In the genomic region with DNA sequence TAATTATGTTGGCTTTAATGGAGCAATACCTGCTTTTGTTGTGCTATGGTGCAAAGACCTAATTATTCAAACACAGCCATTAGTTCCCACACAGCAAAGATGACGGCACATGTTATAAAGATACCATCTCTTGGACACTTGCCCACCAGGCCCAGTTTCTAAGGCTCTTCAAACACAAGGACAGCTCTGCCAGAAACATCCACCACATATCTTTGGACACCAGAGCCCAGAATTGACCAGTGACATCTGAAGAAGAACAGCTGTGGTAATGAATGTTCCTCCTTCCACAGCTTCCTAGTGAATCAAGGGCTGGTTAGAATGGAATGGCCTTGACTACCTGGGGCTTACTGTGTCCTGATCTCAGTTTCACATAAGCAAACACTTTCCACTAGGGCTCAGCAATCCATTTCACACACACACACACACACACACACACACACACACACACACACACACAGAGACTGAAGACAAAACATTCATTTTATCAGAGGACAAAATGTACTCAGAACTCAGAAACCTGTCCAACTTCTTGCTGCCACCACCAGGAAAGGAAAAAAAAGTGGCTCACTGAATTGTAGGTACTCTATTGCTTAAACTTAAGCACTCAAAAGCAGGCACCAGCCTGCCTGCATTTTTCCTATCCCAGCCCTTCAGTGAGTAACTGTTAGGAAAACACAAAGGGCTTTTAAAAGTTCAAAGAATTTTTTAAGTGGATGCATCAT, we compare ENCODE assay signal across 10 mouse cellular contexts. TPM values are rescaled to one million over a fixed set of nuclear protein-coding genes. Genes with fewer than 3 reads are reported as not detected.
A peak's percentile ranks its signal among the peaks of the same experiment; 100 is the strongest.
DNase-seq lines count a peak whose midpoint lies in the region; ATAC-seq lines count a peak whose summit lies in the region.
"Had no signal": no experiment of that assay in that cellular context is flagged by ENCODE, and none has a peak within 500 bp of the region (broad histone marks: within the 10 kb centered on the region; RNA-seq: fewer than 3 reads in every experiment).

No protein-coding gene starts in this region.

- H3K9me3 ChIP-seq in lung, embryonic 16.5 days (ENCODE audit: control insufficient read depth, low read length): no peaks in the 10 kb centered on the region
- no peaks in the 10 kb centered on the region for H3K9me3 ChIP-seq in hindbrain, embryonic 16.5 days (ENCODE audit: control insufficient read depth, low read length)

- peak; percentile 94 for DNase-seq in MN1 (ENCODE audit: low spot score)
- peak; percentile 14 for DNase-seq in NIH3T3 (ENCODE audit: low read depth)
- DNase-seq in heart, postnatal 4 days: peak; percentile 53
- DNase-seq in thymus, postnatal 4 days: no peak
- DNase-seq in left cerebral cortex, postnatal 4 days: no peak
- DNase-seq: thymus, adult 2 months had no signal

- H3K27me3 ChIP-seq in lung, embryonic 16.5 days (ENCODE audit: control insufficient read depth, insufficient read depth, low read depth, low read length): no peaks in the 10 kb centered on the region
- no peaks in the 10 kb centered on the region for H3K27me3 ChIP-seq in hindbrain, embryonic 16.5 days (replicated peaks; ENCODE audit: control insufficient read depth, insufficient read depth, low read length)

- intact Hi-C loops in left cerebral cortex, postnatal 4 days (cut with DNase I): no loop called here

- no peaks in the 10 kb centered on the region for H3K36me3 ChIP-seq in lung, embryonic 16.5 days (ENCODE audit: control insufficient read depth, insufficient read depth, low read length)
- H3K36me3 ChIP-seq in hindbrain, embryonic 16.5 days (ENCODE audit: control insufficient read depth, insufficient read depth, low read length): no peaks in the 10 kb centered on the region

- H3K4me3 ChIP-seq in lung, embryonic 16.5 days (ENCODE audit: low read length): no peak overlapping the region
- H3K4me3 ChIP-seq in hindbrain, embryonic 16.5 days (ENCODE audit: low read length): no peak overlapping the region

- H3K27ac ChIP-seq in lung, embryonic 16.5 days (ENCODE audit: low read length): peak overlapping the region; percentile 88
- H3K27ac ChIP-seq in hindbrain, embryonic 16.5 days (ENCODE audit: low read depth, low read length): no peak overlapping the region
- H3K27ac ChIP-seq: hindbrain, postnatal 0 days had no signal

- H3K9ac ChIP-seq in lung, embryonic 16.5 days (ENCODE audit: low read length): no peak overlapping the region
- no peak overlapping the region for H3K9ac ChIP-seq in hindbrain, embryonic 16.5 days (ENCODE audit: low read depth, low read length)

- H3K4me1 ChIP-seq in lung, embryonic 16.5 days (replicated peaks; ENCODE audit: control insufficient read depth, insufficient read depth, low read length): peaks cover 27% of the 10 kb centered on the region
- H3K4me1 ChIP-seq in hindbrain, embryonic 16.5 days (ENCODE audit: control insufficient read depth, insufficient read depth, low read depth, low read length): no peaks in the 10 kb centered on the region

- H3K4me2 ChIP-seq in lung, embryonic 16.5 days (ENCODE audit: low read depth, low read length): no peak overlapping the region
- H3K4me2 ChIP-seq in hindbrain, embryonic 16.5 days (ENCODE audit: low read length): no peak overlapping the region

- 13% methylated on average over 1 of the region's 1 CpGs for WGBS in lung, embryonic 16.5 days
- 64% methylated on average over 1 of the region's 1 CpGs for WGBS in hindbrain, embryonic 16.5 days

- peak; percentile 71 for ATAC-seq in lung, embryonic 16.5 days (ENCODE audit: low read depth)
- ATAC-seq in hindbrain, embryonic 16.5 days: no peak

RNA-seq across cellular contexts. Expression of gene Efcab1, which starts 33.7 kb away (rescaled TPM):
- under 1 TPM in 1 of 2 experiments, not detected in 1; 0.12 TPM for total RNA-seq in heart, postnatal 4 days (2021)
- polyA plus RNA-seq in lung, embryonic 16.5 days (2015; fragmentation: Nextera tagmentation; extraction: Ambion mirVana): 13.0 TPM in 2 replicates
- 16.1 and 17.1 TPM in 2 replicates for polyA plus RNA-seq in hindbrain, embryonic 16.5 days (2015; fragmentation: Nextera tagmentation; extraction: Ambion mirVana)
- total RNA-seq in left cerebral cortex, postnatal 4 days (2021): 1 to 10 TPM; 5.0 to 5.8 TPM
- total RNA-seq: MEL had no signal

Comparison
In these comparisons a context has a peak if more than half of its experiments do, and no peak if none do; other contexts are left out.
1. DNase-seq: peak in MN1 (single experiment), NIH3T3 (single experiment) and heart, postnatal 4 days (single experiment); none in thymus, postnatal 4 days (single experiment) and left cerebral cortex, postnatal 4 days (single experiment).
2. RNA of gene Efcab1, which starts 33.7 kb away (total RNA-seq): 5.0 to 5.8 TPM in left cerebral cortex, postnatal 4 days; 0.12 TPM in heart, postnatal 4 days; every median in the first group is over 4 times any median in the second.